Mouse (Mus musculus) lung, adult 10 weeks (tissue): Measurements from ENCODE around the gene Tbpl1. TPM values are rescaled to one million over a fixed set of nuclear protein-coding genes. Genes with fewer than 3 reads are reported as not detected.

ENCODE experiments used
- polyA plus RNA-seq: library from polyadenylated mRNA; stranded (reverse); fragments of 350-450 nt; fragmentation: Illumina TruSeq; extraction: RNeasy Lipid Tissue Mini Kit (QIAGEN cat#74804); gene quantifications from one replicate; pipeline ENCODE4 v1.2.3, GENCODE M21; 2014; ENCODE audit warnings: low read depth, low replicate concordance; ENCODE audit not compliant: insufficient read depth

Tbpl1 gene
- polyA plus RNA-seq: 20.4 TPM

DNA sequence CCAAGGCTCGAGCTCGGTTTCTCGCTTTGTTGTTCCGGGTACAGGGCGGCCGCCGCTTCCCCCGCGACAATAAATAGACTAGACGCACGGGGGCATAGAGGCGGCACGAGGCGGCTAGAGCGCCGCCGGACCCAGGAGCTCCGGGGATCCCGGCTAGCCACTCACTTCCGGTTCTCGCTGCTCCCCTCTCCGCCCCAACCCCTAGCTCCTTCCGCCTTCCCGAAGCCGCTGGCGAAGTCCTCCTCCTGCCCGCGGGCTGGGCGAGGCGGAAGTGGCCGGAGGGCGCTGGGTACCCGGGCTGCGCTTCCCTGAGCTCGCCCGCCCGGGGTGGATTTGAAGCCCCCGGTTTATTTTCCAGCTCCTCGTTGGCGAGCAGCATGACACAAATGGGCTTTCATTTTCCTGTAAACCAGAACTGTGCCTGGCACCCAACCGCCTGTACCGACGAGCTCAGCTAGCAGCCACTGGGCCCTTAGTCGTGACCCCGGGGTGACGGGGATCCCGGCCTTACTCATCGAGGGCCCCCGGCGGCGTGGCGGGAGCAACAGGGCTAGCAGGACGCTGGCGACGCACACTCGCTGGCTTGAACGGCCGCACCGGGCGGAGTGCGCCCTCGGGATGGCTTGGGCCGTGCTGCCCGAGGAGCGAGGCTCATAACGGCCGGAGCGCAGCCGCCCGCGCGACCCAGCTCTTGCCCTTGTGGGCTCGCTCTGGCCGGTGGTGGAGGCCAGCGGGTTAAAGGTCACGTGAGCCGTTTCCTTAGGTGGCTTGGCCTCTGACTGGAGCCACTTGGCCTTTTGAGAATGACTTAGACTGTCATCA is at the start of gene Tbpl1:
Gene Tbpl1 (minus strand): TSS at position 667 of the 822 bp plus-strand sequence.

Other genes with a start within 250 kb of the Tbpl1 start
- 3.5 TPM for gene Slc2a12, start 86.9 kb downstream of the Tbpl1 start, polyA plus RNA-seq
- 161 TPM for gene Tcf21, start 88.2 kb upstream of the Tbpl1 start, polyA plus RNA-seq